Mouse (Mus musculus): Measurements from ENCODE around the gene Cep131.

Gene Cep131

DNA sequence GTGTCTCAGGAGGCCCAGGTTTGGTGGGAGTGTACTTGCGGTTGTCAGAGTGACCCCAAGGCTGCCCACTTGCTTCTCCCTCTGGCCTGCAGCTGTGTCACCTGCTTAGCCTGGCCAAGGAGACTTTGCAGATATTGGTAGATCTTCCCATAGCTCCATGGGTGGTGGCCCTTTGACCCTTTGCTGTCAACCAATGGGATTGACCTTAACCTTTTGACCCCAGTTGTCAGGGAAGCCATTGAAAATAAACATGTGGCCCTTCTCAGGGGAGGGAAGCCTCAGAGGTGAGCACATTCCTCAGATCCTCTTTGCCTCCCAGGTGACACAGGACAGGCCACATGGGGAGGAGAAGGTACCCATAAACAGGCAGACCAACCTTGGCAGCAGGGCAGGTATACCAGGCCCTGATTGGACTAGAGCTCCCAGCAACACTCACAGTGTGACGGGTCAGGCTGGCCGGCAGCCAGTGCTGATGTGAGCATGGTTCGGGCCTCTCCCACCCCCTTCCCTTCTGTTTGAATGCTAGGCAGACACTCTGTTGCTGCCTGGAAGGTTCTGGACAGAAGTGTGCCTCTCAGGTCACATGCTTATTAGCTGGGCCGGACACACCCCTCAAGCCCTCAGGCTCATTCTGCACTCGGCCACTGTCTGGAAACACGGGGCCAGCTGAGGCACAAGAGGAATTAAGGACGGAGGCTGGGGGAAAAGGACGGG is 57.0 kb downstream of the Cep131 start:
- in situ Hi-C loops (cut with MboI, MseI) = loop anchor here in 1 of 2 experiments (10.0 kb wide), 2 partner anchors 1125 to 1465 kb away; no protein-coding TSS in a partner anchor

DNA sequence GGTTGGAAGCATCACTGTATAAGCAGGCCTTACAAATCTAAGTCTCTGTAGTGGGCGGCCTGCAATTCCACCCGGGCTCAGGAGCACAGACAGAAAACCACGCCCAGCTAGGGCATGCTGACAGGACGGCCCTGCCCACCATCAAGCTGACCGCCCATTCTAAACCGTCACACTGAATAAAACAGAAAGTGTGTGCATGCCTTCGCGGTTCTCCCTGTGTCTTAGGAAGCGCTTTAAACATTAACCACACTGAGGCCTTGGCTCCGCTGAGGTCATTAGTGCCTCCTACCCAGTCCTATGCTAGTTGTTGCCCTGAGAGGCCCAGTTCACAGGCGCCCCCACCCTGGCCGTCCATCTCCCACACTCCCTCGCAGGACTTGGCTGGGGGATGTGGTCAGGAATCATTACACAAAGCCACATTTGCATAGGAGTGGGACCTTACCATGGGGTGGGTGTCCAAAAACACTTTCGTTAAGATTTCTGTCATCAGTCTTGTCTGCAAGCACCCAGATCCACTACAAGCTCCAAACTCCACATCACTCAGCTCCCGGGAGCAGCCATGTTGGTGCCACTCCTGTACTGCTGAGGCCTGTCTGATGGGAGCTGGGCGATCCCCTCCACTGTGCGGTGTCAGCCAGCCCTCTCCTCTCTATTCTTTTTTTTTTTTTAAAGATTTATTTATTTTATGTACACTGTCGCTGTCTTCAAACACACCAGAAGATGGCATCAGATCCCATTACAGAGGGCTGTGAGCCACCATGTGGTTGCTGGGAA is 58.1 kb downstream of the Cep131 start:
- in situ Hi-C loops (cut with MboI, MseI) = loop anchor here in 1 of 2 experiments (10.0 kb wide), 1 partner anchor 1466 kb away; no protein-coding TSS in a partner anchor

DNA sequence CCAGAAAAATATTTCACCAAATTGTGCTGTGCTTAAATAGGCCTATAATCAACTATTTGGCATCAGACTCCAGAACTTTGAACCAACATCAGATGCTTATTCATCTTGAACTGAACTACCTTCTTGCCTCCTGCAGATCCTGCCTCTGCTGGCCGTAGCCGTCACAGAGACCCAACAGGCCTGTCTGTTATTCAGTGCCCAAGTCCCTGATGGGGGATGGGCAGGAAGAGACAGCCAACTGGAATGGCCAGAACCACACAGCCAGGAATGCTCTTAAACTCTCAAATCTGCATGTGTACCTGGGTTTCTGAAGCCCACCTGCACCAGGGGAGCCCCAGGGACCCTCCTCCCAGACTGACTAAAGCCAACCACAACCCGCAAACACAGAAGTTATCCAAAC is 59.7 kb downstream of the Cep131 start:
- in situ Hi-C loops (cut with MboI, MseI) = loop anchor here in 1 of 2 experiments (10.0 kb wide), 1 partner anchor 1468 kb away; no protein-coding TSS in a partner anchor

DNA sequence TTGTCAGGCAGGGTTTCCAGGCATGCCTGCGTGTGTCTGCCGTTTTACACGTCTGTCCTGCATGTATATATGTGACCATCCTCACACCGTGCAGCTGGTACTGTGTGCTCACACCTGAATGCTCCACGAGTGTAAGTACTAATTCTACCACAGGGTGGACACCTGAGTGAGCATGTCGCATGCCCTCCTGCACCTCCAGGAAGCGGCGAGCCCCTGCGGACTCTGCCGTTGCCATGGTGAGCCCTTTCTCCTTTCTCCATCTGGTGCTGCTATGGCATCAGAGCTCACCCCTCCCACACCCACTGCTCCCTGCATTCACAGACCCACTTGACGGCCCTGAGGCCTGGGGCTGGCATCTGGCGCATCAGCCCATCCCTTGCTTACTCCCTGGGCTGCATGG is 63.8 kb downstream of the Cep131 start:
- in situ Hi-C loops (cut with MboI, MseI) = loop anchor here in 1 of 2 experiments (10.0 kb wide), 1 partner anchor 1472 kb away; no protein-coding TSS in a partner anchor

DNA sequence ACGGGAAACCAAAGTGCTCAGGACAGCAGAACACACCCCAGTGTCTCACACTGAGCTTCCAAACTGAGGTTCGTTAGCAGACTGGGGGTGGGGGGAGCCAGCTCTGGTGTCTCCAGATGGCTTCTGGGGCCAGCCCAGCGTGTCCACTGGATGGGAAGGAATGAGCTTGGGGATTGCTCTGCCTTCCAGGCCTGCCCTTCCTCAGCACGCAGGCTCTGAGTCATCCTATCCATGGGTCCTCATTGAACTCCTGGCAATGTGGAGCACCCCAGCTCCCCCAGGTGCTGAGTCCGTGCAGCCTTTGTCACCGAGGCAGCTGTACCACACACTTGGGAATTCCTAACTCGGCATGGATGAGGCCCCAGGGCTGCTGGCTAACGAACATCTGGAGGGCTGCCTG is 64.4 kb downstream of the Cep131 start:
- in situ Hi-C loops (cut with MboI, MseI) = loop anchor here in 1 of 2 experiments (10.0 kb wide), 1 partner anchor 1473 kb away; no protein-coding TSS in a partner anchor

DNA sequence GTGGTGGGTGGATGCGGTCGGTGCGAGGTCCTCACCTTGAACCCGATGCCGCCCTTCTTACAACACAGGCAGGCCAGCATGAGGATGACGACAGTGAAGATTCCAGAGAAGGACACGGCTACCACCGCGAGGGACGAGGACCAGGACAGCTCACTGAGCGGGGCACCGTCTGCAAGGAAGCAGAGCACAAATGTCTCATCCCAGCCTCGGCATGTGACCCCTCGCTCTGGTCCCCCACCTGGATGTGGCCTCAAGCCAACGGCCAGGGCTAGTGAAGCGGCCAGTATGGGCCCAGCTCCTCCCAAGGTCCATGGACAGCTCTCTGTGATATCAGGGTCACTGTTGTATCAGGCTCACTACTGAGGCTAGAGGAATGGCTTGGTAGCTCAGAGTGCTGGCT is 65.3 kb downstream of the Cep131 start:
- in situ Hi-C loops (cut with MboI, MseI) = loop anchor here in 1 of 2 experiments (10.0 kb wide), 1 partner anchor 1473 kb away; no protein-coding TSS in a partner anchor

DNA sequence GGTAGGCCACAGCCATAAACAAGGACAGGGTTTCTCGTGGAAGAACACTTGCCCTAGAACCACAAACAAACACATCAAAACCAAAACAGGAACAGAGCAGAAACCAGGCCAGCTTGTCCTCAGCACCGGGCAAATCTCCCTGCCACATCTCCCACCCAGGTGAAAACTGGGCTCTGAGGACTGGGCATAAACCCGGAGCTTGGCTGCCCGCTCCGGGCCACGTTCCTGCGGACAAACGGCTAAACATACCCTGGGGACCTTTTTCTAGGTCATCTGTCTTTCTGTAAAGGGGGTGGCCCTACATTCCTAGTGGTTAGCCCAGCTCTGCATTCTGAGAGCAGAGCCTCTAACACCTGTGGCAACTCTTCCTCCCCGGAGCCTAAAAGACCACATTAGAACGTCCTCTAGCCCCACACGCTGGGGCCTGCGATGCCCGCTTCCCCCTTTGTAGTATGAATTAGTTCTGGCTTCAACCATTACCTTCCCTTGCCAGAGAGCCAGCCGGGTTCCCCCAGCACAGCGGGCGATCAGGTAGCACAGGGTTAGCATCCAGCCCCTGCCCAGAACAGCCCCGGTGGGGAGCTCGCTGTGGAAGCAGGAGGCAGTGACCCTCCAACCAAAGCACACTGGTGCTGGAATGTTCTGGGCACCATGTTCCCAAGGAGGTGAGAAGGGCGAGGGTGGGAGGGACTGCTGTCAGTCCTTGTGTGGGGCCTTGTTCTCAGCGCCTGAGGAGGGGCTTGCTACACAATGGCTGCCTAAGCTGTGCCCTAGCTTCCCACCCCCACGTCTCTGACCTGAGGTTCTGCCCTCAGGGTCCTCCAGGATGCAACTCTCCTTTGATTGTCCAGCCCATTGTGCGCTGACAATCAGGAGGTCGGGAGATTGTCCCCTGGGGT is 66.8 kb downstream of the Cep131 start:
- in situ Hi-C loops (cut with MboI, MseI) = loop anchor here in 1 of 2 experiments (10.0 kb wide), 1 partner anchor 1475 kb away; no protein-coding TSS in a partner anchor

DNA sequence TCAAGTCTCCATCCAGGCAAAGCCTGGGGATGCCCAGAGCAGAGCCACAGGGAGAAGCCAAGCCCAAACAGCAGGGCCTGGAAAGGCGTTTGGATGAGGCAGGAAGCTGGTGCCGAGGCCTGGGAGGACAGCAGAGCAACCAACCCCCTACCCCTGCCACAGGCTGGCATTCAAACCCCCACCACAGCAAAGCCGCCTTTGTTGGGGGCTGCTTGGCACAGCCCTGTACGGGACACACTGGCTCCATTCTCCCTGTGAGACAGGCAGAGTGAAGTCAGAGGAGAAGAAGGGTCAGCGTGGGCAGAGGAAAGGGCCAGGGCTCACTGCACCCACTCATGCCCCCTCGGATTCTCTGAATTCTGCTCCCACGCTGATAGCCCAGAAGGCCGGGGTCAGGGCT is 69.6 kb downstream of the Cep131 start:
- in situ Hi-C loops (cut with MboI, MseI) = no loop called here

DNA sequence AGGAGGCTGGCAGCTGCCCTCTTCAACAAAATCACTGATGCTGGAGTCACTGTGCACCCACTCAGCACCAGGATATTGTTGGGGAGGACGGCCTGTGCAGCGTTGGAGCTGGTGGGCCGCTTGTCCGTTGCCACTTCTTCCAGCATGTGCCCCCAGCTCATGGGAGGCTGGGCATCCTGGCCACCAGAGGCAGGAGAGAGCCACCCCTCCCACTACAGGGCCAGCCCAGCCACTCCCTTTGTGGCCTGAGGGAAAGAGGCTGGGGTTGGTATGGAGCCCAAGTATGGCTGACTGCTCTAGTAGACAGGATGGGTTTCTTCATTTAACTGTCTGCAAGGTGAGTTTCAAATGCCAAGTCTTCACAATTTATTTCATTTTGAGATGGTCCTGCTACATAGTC is 71.9 kb downstream of the Cep131 start:
- in situ Hi-C loops (cut with MboI, MseI) = no loop called here
